In genomic region chr6:104758125-104758524, GRCm38 (mm10) we compare ENCODE assay signal across 16 mouse cellular contexts.
"Had no signal": no experiment of that assay in that cellular context is flagged by ENCODE, and none has a peak within 500 bp of the region (broad histone marks: within the 10 kb centered on the region; RNA-seq: fewer than 3 reads in every experiment).

No protein-coding gene starts in this region.

- H3K4me1 ChIP-seq: midbrain, embryonic 13.5 days; midbrain, embryonic 15.5 days; neural tube, embryonic 12.5 days had no signal

- ATAC-seq: midbrain, embryonic 13.5 days; midbrain, embryonic 15.5 days had no signal

- H3K27ac ChIP-seq: midbrain, embryonic 13.5 days; midbrain, embryonic 15.5 days; neural tube, embryonic 12.5 days had no signal

- H3K4me2 ChIP-seq: lung, embryonic 14.5 days; midbrain, embryonic 11.5 days; midbrain, embryonic 13.5 days; midbrain, embryonic 15.5 days; neural tube, embryonic 12.5 days had no signal

- H3K27me3 ChIP-seq: midbrain, embryonic 13.5 days; midbrain, embryonic 15.5 days; neural tube, embryonic 12.5 days had no signal

- H3K9ac ChIP-seq: lung, embryonic 14.5 days; midbrain, embryonic 13.5 days; midbrain, embryonic 15.5 days; neural tube, embryonic 12.5 days had no signal

- H3K4me3 ChIP-seq: midbrain, embryonic 13.5 days; midbrain, embryonic 15.5 days; neural tube, embryonic 12.5 days had no signal

- H3K9me3 ChIP-seq: midbrain, embryonic 13.5 days; midbrain, embryonic 15.5 days; neural tube, embryonic 12.5 days had no signal

- H3K36me3 ChIP-seq: midbrain, embryonic 13.5 days; midbrain, embryonic 15.5 days; neural tube, embryonic 12.5 days had no signal

- DNase-seq: lung, adult 18-20 months; lung, embryonic 14.5 days; lung, postnatal 10 days; lung, postnatal 4 days; retina, postnatal 1 day; right cerebral cortex, adult 18-20 months; right cerebral cortex, postnatal 25 days; right cerebral cortex, postnatal 4 days; spleen, adult 18-20 months; thymus, adult 18-20 months; thymus, postnatal 14 days; thymus, postnatal 36 days had no signal
